Mouse (Mus musculus) thymus, adult 18-20 months (tissue): ENCODE results near the gene Sec16b.

Experiments used
- DNase-seq, 2 experiments: peaks; one replicate each; pipeline ENCODE4 v3.0.0; 2022; ENCODE audit warnings: mixed read lengths in 2 of 2

Sec16b gene

DNA sequence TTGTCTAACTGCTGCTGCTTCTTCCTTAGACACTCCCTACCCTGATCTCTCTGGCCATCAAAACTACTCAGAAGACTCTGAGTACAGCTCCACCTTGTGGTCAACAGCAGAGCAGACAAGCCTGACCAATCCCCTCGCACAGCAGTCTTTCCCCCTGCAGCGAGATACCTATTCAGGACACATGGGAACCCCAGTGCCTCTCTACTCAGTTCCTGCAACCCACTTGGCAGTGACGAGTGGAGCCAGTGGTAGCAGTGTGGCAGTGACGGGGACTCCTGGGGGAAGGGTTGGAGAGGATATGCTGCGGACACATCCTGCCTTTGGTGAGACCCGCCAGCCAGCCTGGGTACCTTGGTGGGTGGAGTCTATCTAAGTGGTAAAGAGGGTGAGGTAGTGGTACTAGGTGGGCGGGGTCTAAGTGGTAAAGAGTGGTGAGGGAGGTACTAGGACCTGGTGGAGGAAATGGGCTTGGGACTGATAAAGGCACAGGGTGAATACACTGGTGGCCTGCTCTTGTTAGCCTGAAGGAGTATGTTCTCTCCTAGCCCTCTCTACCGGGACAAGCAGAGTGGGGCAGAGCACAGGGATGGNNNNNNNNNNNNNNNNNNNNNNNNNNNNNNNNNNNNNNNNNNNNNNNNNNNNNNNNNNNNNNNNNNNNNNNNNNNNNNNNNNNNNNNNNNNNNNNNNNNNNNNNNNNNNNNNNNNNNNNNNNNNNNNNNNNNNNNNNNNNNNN is 54.3 kb downstream of the Sec16b start:
- no peak for DNase-seq

DNA sequence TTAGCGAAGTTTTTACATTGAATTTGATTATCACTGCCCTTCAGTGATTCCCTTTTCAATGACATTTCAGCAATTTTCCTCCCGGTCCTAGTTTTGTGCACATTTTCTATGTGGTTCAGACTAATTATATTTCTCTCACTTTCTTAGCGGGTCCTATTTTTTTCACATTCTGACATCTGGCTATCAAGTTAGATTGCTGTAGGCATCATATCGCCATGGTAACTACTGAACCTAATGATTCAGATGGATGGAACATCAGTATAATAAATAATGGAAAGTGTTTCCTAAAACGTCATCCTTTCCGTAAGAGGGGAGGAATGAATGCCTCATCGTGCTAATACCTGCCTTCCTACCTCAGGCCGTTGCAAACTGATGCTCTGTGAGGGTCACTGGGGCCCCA is 61.3 kb downstream of the Sec16b start:
- DNase-seq = no peak

DNA sequence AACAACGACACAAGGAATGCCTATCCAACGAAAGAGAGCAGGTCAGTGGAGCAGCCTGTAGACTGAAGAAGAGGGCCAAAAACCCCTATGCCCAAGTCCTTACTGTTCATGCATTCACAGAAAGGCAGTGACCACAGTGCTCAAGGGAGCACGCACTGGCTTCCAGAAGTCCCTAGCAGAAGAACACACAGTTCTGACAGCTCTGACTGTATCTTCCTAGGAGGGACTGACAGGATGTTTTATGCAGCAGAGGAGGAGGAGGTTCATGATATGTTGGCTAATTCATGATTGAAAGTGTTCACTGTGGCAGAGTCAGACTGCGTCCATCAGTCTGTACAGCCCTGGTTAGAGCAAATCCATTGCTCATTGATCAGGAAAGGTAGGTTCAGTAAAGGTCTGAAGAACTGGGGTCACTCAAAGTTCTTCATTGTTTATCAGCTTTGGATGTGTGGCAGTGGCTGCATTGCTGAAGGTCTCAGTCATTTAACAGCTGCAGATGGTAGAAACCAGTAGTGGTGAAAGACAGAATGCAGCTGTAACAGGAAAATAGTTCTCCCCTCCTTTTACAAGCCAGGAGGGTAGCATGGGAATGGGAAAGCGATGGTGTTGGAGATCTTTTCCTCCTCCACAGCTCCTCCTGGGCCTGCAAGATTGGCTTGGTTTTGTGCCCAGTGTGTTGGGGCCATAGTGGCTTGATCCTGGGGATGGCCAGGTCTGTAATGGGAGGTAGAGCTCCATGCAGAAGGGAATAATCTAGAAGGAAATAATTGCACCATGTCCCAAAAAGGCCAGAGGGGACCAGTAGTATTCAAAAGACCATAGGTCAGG is 62.9 kb downstream of the Sec16b start:
- no peak for DNase-seq

DNA sequence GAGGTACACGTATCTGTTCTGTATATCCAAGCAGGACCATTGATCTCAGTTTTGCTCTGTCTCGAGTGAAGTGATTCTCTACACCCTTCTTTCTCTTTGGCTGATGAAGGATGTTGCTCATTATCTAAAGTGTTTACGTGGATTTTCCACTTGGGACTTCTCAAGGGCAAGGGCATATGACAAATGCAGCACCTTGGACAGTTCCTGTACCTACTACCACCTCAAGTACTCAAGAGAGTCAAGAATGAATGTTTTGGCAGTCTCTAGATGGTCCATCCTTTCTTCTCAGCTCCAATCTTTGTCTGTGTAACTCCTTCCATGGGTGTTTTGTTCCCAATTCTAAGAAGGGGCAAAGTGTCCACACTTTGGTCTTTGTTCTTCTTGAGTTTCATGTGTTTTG is 68.8 kb downstream of the Sec16b start:
- no peak for DNase-seq

DNA sequence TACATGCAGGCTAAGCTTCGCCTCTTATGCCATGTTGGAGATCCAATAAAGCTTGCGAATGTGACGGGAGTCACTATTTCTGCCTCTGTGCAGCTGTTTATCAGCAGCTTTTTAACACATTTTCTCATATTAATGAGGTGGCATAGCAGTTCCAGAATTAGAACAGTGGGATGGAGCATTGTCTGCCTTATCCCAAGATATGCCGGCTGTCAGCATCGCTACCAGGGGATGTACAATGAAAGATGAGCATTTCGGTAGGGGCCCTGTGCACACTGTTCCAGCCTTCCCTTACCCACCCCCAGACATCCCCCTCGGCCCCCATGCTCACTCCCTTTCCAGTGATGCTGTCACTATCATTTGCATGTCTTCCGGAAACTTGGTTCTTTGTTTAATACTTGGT is 71.8 kb downstream of the Sec16b start:
- DNase-seq = no peak

DNA sequence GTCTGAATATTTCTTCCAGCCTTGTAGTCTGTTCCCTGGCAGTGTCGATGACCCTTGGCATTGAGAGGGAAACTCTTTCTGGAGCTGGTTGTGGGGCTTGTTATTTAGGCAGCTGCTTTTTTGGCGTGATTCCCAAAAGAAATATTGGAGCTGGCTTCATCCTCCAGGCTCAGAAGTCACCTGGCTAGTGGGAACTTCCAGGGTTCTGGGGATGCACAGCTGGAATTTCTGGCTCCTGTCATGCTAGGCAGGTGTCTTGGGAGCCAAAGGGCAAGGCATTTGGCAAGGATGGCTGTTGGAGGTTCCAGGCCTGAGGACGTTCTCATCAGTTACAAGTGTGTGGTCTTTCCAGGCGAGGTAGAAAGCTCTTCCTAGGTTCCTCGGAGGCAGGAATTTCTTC is 80.0 kb downstream of the Sec16b start:
- DNase-seq = no peak

DNA sequence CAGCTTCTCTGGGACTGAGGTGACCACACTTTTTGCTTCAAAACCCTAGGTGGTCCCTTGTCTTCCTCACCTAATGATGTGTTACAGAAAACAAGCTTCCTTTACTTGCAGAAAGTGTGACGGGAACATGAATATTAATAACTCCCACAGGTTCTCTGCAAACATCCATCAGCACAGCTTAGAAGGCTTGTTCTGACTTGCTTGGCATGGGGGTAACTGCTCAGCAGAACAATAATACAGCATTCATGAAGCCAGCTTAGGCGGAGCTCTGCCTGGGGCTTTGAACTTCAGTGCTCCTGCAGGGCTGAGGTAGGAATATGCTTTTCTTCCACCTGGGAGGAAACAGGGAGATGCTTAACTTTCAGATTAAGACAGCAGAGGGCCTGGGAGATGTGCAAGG is 85.5 kb downstream of the Sec16b start:
- no peak for DNase-seq

DNA sequence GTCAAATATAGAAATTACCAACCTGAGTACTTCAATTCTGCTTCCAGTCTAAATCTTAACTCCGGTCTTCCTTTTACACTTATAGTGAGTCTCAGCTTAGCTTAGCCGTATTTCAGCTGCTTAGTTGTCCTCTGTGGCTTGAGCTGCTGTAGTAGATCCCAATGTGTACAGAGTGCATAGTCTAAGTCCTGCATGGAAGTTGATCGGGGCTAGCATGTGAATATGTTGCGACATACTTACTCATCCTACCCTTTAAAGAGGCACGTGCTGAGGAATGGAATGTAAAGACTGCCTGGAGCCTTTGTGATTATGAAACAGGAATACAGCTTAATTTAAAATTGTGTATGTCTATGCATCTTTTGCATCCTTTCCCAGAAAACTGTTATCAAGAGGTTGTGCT is 88.0 kb downstream of the Sec16b start:
- no peak for DNase-seq

DNA sequence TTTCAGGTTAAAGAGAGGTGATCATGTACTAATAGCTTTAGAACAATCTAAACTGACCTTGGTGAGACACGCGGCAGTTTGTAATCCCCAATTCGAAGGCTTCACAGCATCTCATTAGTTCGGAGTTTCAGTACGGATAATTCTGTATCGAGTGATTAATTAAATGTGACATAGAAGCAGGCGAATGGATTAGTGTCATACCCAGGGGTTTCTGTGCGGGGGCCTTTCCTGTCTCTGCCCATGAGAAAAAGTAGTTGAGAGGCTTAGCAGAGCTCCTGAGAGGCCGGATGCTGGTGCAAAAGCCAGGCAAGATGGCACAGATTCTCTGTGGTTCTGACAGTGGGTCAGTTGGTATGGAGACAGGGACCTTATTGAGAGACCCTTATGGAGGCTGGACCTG is 88.6 kb downstream of the Sec16b start:
- no peak for DNase-seq

DNA sequence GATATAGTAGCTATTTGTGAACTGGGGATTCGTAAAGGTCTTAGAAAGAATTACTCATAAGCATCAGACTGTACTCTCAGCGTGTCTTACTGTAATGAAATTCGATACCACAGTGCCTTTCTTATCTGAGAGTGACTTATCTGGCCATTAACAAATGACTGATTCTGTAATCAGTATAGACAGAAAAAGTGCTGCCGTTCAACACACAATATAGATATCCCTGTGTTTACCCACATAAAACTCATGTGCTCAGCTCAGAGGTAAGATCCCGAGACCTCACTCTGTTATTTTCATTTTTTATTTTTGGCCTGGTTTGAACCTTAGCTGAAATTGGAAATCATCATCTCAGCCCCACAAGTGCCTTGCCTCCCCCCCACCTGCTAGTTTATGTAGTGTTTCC is 98.0 kb downstream of the Sec16b start:
- no peak for DNase-seq
